Mouse (Mus musculus): ENCODE measurements around the gene Zfp563. TPM values are rescaled to one million over a fixed set of nuclear protein-coding genes. Genes with fewer than 3 reads are reported as not detected.

Zfp563 gene
- polyA plus RNA-seq (2012; ENCODE audit: insufficient read depth, insufficient read length, low replicate concordance, missing spikeins): not detected in 2 replicates

- peaks cover 5% of the 10 kb centered on the region for H3K4me1 ChIP-seq (ENCODE audit: control insufficient read depth, insufficient read depth, low read length)
- WGBS: 3% methylated on average over 34 of the region's 34 CpGs
Measured at GRCm38 (mm10) chr17:33089220-33089949, at the start of gene Zfp563. Gene Zfp563, plus strand, starts transcription at chr17:33089310.

GRCm38 (mm10) chr17:33058791-33059190, 30.3 kb upstream of the Zfp563 start:
- no peak for TF ChIP-seq CTCF (IDR thresholded peaks at IDR 0.05; ENCODE audit: insufficient read depth, low read depth, low read length)
- TF ChIP-seq POLR2A (IDR thresholded peaks at IDR 0.05; ENCODE audit: insufficient read depth, low read depth, low read length): no peak
- H3K27ac ChIP-seq (ENCODE audit: insufficient read depth, low read depth, low read length): no peak overlapping the region
- no peaks in the 10 kb centered on the region for H3K4me1 ChIP-seq (ENCODE audit: control insufficient read depth, insufficient read depth, low read length)
- 6% methylated on average over 1 of the region's 1 CpGs for WGBS
- no peak overlapping the region for H3K4me3 ChIP-seq (ENCODE audit: insufficient read depth, low read depth, low read length)

More at GRCm38 (mm10) chr17:33089220-33089949, at the start of gene Zfp563:
- Histone ChIP-seq H3K4me3 (ENCODE audit: insufficient read depth, low read depth, low read length) (peak within 1 kb of the TSS; percentile 89), H3K27ac (ENCODE audit: insufficient read depth, low read depth, low read length) (peak within 1 kb of the TSS; percentile 98)
- TF ChIP-seq CTCF (IDR thresholded peaks at IDR 0.05; ENCODE audit: insufficient read depth, low read depth, low read length): no peak
- TF ChIP-seq POLR2A (IDR thresholded peaks at IDR 0.05; ENCODE audit: insufficient read depth, low read depth, low read length): peak; percentile 39; the same call in 1 of the 2 replicates

GRCm38 (mm10) chr17:33063001-33063400, 26.1 kb upstream of the Zfp563 start:
- Histone ChIP-seq H3K4me3 (ENCODE audit: insufficient read depth, low read depth, low read length) (no peak overlapping the region), H3K4me1 (ENCODE audit: control insufficient read depth, insufficient read depth, low read length) (no peaks in the 10 kb centered on the region), H3K27ac (ENCODE audit: insufficient read depth, low read depth, low read length) (no peak overlapping the region)
- 3% methylated on average over 1 of the region's 1 CpGs for WGBS
- no peak for TF ChIP-seq CTCF (IDR thresholded peaks at IDR 0.05; ENCODE audit: insufficient read depth, low read depth, low read length)
- TF ChIP-seq POLR2A (IDR thresholded peaks at IDR 0.05; ENCODE audit: insufficient read depth, low read depth, low read length): no peak

- TF ChIP-seq POLR2A (IDR thresholded peaks at IDR 0.05; ENCODE audit: insufficient read depth, low read depth, low read length) (no peak), CTCF (IDR thresholded peaks at IDR 0.05; ENCODE audit: insufficient read depth, low read depth, low read length) (no peak)
- H3K4me3 ChIP-seq (ENCODE audit: insufficient read depth, low read depth, low read length): no peak within 1 kb of the TSS
- 40% methylated on average over 1 of the region's 1 CpGs for WGBS
Measured at GRCm38 (mm10) chr17:33067958-33068357, 21.2 kb upstream of the Zfp563 start, which contains the start of gene 4921501E09Rik. Gene 4921501E09Rik, minus strand, starts transcription at chr17:33068058.

GRCm38 (mm10) chr17:33091630-33092029, 2.5 kb downstream of the Zfp563 start:
- TF ChIP-seq POLR2A (IDR thresholded peaks at IDR 0.05; ENCODE audit: insufficient read depth, low read depth, low read length): no peak
- no peak for TF ChIP-seq CTCF (IDR thresholded peaks at IDR 0.05; ENCODE audit: insufficient read depth, low read depth, low read length)
- 90% methylated on average over 1 of the region's 1 CpGs for WGBS
- H3K4me3 ChIP-seq (ENCODE audit: insufficient read depth, low read depth, low read length): no peak overlapping the region
- no peak overlapping the region for H3K27ac ChIP-seq (ENCODE audit: insufficient read depth, low read depth, low read length)
- peaks cover 7% of the 10 kb centered on the region for H3K4me1 ChIP-seq (ENCODE audit: control insufficient read depth, insufficient read depth, low read length)

More at GRCm38 (mm10) chr17:33067958-33068357, 21.2 kb upstream of the Zfp563 start, which contains the start of gene 4921501E09Rik:
- H3K27ac ChIP-seq (ENCODE audit: insufficient read depth, low read depth, low read length): no peak within 1 kb of the TSS
- no peaks in the 10 kb centered on the region for H3K4me1 ChIP-seq (ENCODE audit: control insufficient read depth, insufficient read depth, low read length)

GRCm38 (mm10) chr17:33092391-33093193, 3.5 kb downstream of the Zfp563 start:
- TF ChIP-seq POLR2A (IDR thresholded peaks at IDR 0.05; ENCODE audit: insufficient read depth, low read depth, low read length) (peak; percentile 52), CTCF (IDR thresholded peaks at IDR 0.05; ENCODE audit: insufficient read depth, low read depth, low read length) (no peak)
- WGBS: under 1% methylated on average over 31 of the region's 31 CpGs
- H3K4me3 ChIP-seq (ENCODE audit: insufficient read depth, low read depth, low read length): peak overlapping the region; percentile 69

GRCm38 (mm10) chr17:33097396-33097795, 8.3 kb downstream of the Zfp563 start:
- Histone ChIP-seq H3K4me3 (ENCODE audit: insufficient read depth, low read depth, low read length) (no peak overlapping the region), H3K27ac (ENCODE audit: insufficient read depth, low read depth, low read length) (no peak overlapping the region), H3K4me1 (ENCODE audit: control insufficient read depth, insufficient read depth, low read length) (peaks cover 5% of the 10 kb centered on the region; the same call in 1 of the 2 replicates)
- 89% methylated on average over 2 of the region's 2 CpGs for WGBS
- no peak for TF ChIP-seq POLR2A (IDR thresholded peaks at IDR 0.05; ENCODE audit: insufficient read depth, low read depth, low read length)
- no peak for TF ChIP-seq CTCF (IDR thresholded peaks at IDR 0.05; ENCODE audit: insufficient read depth, low read depth, low read length)

More at GRCm38 (mm10) chr17:33092391-33093193, 3.5 kb downstream of the Zfp563 start:
- H3K4me1 ChIP-seq (ENCODE audit: control insufficient read depth, insufficient read depth, low read length): peaks cover 7% of the 10 kb centered on the region
- peak overlapping the region; percentile 81 for H3K27ac ChIP-seq (ENCODE audit: insufficient read depth, low read depth, low read length)

GRCm38 (mm10) chr17:33124546-33124945, 35.4 kb downstream of the Zfp563 start:
- no peaks in the 10 kb centered on the region for H3K4me1 ChIP-seq (ENCODE audit: control insufficient read depth, insufficient read depth, low read length)
- H3K27ac ChIP-seq (ENCODE audit: insufficient read depth, low read depth, low read length): no peak overlapping the region
- TF ChIP-seq POLR2A (IDR thresholded peaks at IDR 0.05; ENCODE audit: insufficient read depth, low read depth, low read length): no peak
- no peak for TF ChIP-seq CTCF (IDR thresholded peaks at IDR 0.05; ENCODE audit: insufficient read depth, low read depth, low read length)
- no peak overlapping the region for H3K4me3 ChIP-seq (ENCODE audit: insufficient read depth, low read depth, low read length)

Data from olfactory bulb, adult 2 months (tissue).